Mouse (Mus musculus) cerebellum, postnatal 10 days (tissue): ENCODE data around the gene Umps.

Source experiments
- DNase-seq, 2 experiments: peaks; one replicate each; pipeline ENCODE4 v3.0.0; 2021; ENCODE audit warnings: mixed read lengths in 2 of 2

Gene Umps

DNA sequence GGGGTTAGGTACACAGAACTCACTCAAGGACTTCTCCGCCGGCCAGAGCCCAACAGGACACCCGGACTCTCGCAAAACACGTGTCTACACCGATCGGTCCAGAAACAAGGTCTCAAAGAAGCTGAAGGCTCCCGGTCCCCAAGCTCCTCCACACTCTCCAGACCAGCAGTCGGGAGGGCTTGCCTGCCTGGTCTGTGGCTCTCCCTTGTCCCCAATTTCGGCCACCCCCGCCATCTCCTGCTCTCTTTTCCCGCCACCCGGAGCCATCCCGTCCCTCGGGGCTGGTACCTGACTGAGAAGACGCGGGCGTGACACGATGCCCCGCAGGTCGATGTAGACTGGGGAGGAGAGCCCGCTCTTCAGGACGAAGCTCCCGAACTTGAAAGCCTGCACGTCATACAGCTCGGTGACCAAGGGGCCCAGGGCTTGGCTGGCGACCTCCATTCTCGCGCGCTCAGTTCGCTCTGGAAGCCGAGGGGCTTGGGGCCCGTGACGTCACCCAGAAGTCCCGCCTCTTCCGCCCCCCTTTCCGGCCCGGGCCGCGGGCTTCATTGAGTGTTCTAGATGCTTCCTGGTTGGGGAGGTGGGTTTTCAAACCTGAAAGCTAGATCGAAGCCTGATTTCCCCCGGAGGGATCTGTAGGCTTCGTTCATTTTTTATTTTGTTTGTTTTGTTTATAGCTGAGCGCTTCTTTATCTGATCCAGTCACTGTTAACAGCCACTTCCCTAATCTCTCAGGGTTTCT is at the start of gene Umps:
TSS of gene Umps (minus strand) at position 501 of the 745 bp plus-strand sequence.
- peak; percentile 94 to 95 for DNase-seq

- DNase-seq: no peak
Observed at GRCm38 (mm10) chr16:34011991-34012845, 45.4 kb upstream of the Umps start.

GRCm38 (mm10) chr16:34009567-34009966 is 42.7 kb upstream of the Umps start:
- DNase-seq: no peak

GRCm38 (mm10) chr16:34005986-34006385 is 39.1 kb upstream of the Umps start:
- peak; percentile 48 to 62 for DNase-seq

GRCm38 (mm10) chr16:34004128-34004578 is 37.3 kb upstream of the Umps start:
- peak; percentile 76 to 81 for DNase-seq

- no peak for DNase-seq
Observed at GRCm38 (mm10) chr16:34003566-34004127, 36.8 kb upstream of the Umps start.

- DNase-seq: no peak
Observed at GRCm38 (mm10) chr16:34000715-34001114, 33.9 kb upstream of the Umps start.

GRCm38 (mm10) chr16:33999388-33999787 is 32.5 kb upstream of the Umps start:
- DNase-seq: peak; percentile 81 to 84

DNA sequence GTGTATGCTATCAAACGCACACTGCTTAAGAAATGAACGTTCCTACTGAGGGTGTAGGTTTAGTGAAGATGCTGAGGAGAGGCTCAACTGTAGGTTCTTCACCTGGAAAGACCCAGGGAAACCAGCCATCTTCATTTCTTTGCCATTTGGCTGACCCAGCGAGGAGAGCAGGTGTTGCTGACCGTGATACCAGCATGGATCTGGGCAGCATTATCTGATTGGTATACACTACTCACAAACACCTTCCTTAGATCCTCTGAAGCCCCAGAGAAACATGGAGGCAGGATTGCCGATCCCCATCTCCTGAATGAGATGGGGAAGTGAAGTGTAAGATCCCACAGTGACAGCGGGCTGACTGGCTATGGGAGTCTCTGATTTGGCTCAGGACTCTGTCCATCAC is 31.2 kb upstream of the Umps start:
- peak; percentile 79 to 82 for DNase-seq

DNA sequence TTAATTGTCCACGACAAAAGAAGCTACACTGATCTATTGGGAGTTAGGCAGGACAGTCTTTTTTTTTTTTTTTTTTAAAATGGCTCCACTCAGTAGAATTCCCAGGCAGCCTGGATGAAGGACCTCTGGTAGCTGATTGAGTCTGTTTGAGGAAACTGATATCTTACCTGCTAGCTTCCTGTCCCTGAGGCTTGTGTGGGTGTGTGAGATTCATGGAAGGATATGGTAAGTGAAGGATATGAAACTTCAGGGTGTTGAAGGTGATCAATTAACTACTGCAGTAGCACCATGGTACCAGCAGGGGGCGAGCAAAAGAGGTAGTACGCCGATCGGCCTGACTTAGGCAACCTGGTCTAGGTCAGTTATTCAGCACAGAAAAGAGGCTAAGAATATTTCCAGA is 29.2 kb upstream of the Umps start:
- peak; percentile 79 to 85 for DNase-seq

GRCm38 (mm10) chr16:33995496-33995895 is 28.7 kb upstream of the Umps start:
- DNase-seq: peak; percentile 30 to 33

DNA sequence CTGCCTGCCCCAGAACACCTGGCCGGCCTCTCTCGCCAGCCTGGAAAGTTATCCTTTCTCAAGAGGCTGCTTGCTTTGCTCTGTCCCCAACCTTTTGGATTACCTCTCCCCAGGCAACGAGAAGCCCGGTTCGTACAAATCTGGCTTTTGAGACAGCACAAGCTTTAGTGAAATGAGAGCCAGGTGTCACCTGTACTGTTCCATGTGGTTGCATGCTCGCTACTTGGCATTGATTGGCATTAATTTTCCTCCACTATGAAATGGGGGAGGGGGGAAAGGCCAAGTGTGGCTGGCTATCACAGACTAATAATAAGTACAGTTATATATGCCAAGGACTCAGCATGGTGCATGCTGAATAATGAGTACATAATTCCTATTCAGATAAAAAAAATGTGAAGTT is 27.5 kb upstream of the Umps start:
- DNase-seq: peak; percentile 46 to 53

- DNase-seq: no peak
Observed at GRCm38 (mm10) chr16:33990712-33991111, 23.9 kb upstream of the Umps start.

DNA sequence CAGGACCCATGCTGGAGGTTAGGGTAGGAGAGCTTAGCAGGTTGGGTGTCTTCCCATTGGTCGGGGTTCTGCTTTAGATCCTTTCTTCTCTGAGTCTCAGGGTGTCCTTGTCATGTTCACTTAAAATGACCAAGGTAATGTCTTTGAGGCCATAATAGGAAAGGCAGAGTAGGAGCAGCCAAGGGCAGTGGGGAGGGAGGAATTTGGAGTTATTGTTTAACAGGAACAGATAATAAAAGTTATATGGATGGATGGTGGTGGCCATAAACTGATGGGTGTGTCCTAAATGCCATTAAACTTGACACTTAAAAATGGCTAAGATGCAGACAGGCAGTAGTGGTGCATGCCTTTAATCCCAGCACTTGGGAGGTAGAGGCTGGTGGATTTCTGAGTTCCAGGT is 22.3 kb upstream of the Umps start:
- DNase-seq: no peak

DNA sequence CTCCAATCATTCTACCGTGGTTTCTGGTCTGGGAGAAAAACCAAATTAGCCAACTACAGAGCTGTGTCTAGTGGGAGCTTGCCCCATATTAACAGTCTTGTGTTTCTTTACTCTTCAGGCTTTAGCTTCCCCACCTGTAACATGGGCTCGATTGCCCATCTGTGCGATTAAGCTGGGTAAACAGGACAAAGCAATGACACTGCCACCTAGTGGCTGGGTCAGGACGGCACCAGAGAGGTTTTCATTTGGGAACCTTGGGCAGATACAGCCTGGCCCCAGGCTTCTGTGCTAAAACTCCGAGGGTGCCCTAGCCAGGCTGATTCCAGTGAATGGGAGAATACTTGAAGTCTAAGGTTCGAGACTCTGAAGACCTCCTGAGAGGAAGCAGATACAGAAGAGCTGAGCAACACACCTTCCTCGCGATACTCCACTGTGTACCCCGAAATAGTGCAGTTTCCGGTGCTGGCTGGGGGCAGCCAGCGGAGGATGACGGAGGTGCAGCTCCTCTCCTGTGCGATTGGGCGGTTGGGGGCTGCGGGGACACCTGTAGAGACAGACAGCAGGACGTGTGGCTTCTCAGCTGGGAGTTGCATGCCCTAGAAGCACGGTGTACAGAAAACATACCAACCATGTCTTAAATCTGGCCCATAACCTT is 21.6 kb upstream of the Umps start:
- peak; percentile 48 to 59 for DNase-seq

GRCm38 (mm10) chr16:33986993-33987392 is 20.2 kb upstream of the Umps start:
- DNase-seq: no peak

- DNase-seq: no peak
Observed at GRCm38 (mm10) chr16:33985372-33985771, 18.5 kb upstream of the Umps start.

- DNase-seq: no peak
Observed at GRCm38 (mm10) chr16:33983712-33984111, 16.9 kb upstream of the Umps start.

DNA sequence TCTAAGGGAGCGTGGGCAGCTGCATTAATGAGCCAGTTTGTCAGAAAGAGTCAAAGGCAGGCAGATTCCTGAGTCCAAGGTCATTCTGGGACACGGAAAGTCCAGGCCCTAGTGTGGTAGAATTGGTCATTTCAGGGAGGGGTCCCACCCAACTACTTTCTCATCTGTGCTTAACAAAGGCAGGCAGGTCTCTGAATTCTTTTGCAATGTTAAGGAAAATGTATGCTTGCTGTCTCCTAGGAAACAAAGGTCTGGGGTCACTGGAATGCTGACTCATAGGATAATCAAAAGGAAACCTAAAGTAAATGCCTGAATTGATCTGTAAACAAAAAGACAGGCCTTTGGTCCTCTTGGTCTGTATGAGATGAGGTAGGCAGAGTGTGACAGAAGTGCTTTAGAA is 13.0 kb upstream of the Umps start:
- no peak for DNase-seq

- peak in 1 of 2 experiments; percentile 38 for DNase-seq
Observed at GRCm38 (mm10) chr16:33967283-33967640, 424 bp upstream of the Umps start.

DNA sequence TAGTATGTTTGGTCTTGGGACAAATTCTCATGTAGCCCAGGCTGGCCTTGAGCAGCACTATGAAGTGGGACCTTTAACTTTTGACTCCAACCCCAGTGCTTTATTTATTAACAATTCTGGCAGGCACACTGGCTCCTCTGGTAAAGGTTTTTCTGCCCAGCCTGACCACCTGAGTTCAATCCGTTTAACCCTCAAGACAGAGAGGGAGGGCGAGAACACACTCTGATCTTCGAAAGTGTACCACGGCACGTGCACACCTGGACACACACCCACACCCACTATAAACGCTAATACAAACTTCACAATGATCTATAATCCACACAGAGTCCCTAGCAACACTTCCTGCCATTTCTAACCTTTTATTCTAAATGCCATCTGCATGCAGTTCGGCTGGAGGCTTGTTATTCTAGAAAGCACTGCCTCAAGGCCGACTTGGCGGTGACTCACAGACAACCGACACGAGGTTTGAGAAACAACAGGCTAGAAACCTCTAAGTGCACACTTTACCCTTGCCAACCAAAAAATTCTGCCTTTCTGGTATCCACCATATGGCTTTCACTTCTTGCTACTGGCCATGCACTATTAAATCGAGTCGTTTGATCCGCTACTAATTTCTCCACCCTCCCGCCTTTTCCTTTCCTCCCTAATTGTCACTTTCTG is 830 bp downstream of the Umps start:
- peak in 1 of 2 experiments; percentile 9 for DNase-seq

- DNase-seq: no peak
Observed at GRCm38 (mm10) chr16:33963509-33963908, 3.3 kb downstream of the Umps start.
